Mouse (Mus musculus) cerebellum, adult 2 months (tissue): ENCODE measurements around the gene Isyna1. TPM values are rescaled to one million over a fixed set of nuclear protein-coding genes. Genes with fewer than 3 reads are reported as not detected.
A peak's percentile ranks its signal among the peaks of the same experiment; 100 is the strongest.

Source experiments
- DNase-seq, 2 experiments: peaks; one replicate each; pipeline ENCODE4 v3.0.0; 2021
- H3K27ac ChIP-seq: fragments of 200-500 bp; 2 replicates; pipeline ENCODE4 v1.5.1; 2012; ENCODE audit warnings: low read length, control low read depth, inconsistent platforms; ENCODE audit not compliant: insufficient read depth
- H3K27me3 ChIP-seq: fragments of 200-500 bp; 2 replicates; pipeline ENCODE4 v1.6.1; 2012; ENCODE audit warnings: inconsistent platforms, mild to moderate bottlenecking, low read length, moderate library complexity; ENCODE audit not compliant: control insufficient read depth, insufficient read depth
- H3K4me1 ChIP-seq: fragments of 200-500 bp; 2 replicates; pipeline ENCODE4 v1.6.1; 2011; ENCODE audit warnings: low read length; ENCODE audit not compliant: control insufficient read depth, insufficient read depth
- H3K4me3 ChIP-seq: fragments of 200-500 bp; replicated peaks from 2 replicates; pipeline ENCODE3; 2011; ENCODE audit warnings: mild to moderate bottlenecking, low read depth, low read length, control low read depth; ENCODE audit not compliant: insufficient read depth
- CTCF ChIP-seq: fragments of 200-500 bp; IDR thresholded peaks from 2 replicates; pipeline ENCODE4 v1.5.1; 2011; ENCODE audit warnings: low read depth, mild to moderate bottlenecking, control low read depth, low read length, moderate library complexity, borderline replicate concordance; ENCODE audit not compliant: insufficient read depth
- POLR2A ChIP-seq: fragments of 200-500 bp; IDR thresholded peaks from 2 replicates; pipeline ENCODE4 v1.6.1; 2011; ENCODE audit warnings: low read length, control low read depth, borderline replicate concordance; ENCODE audit not compliant: insufficient read depth
- WGBS: fragments of 180-500 bp; shearing (Covaris S2); methylation state at CpG from one replicate; pipeline ENCODE4 v1.1.7; 2018; 5-methylcytosine and 5-hydroxymethylcytosine counted together
- polyA plus RNA-seq: library from polyadenylated mRNA; depleted of rRNA; stranded (reverse); fragments of >200 nt; gene quantifications from 2 replicates; pipeline ENCODE4 v1.2.3, GENCODE M21; 2012

Gene Isyna1
- polyA plus RNA-seq, 1 experiment: 55.3 TPM

DNA sequence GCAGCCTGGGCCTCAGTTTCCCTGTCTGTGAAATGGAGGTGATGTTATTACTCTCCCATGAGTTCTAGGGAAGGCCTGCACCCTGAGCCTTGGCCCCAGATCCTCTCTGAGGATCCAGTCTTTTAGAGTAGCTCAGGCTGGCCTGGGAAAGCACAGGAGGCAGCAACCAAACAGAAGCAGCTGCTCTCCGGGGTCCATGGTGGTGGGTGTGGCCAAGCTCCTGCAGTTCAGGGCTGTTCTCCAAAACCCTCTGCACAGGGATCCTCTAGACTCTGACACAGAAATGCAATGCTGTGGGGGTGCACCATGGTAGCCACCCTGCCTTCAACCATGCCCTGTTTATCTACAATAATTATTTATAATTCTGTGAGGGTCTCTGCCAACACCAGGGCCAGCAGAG, 19.6 kb downstream of the Isyna1 start:
- no peak for DNase-seq
- 6% methylated on average over 1 of the region's 1 CpGs for WGBS
- no peaks in the 10 kb centered on the region for H3K27me3 ChIP-seq

DNA sequence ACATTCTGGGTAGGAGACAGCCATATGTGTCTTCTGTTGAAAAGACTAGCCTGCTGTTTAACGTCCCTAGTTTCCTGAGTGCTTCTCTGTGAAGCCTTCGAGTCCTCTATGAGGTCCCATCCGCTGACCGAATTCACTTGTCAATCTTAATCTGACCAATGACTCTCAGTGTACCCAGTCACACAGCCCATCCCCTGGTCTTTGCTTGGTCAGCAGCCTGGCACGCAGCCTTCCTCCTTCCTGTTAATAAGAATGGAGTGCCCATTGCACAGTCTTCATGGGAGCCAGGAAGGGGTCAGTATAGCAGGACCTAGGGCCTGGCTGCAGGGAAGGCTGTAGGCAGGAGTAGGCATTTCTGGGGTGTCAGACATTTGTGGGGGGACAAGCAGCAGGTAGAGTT, 20.3 kb downstream of the Isyna1 start:
- WGBS: 69% methylated on average over 5 of the region's 5 CpGs
- Histone ChIP-seq H3K4me3 (no peak overlapping the region), H3K4me1 (no peaks in the 10 kb centered on the region; the same call in 1 of the 2 replicates), H3K27ac (no peak overlapping the region), H3K27me3 (no peaks in the 10 kb centered on the region)
- no peak for TF ChIP-seq CTCF
- TF ChIP-seq POLR2A: no peak
- no peak for DNase-seq

More for the DNA sequence above, 19.6 kb downstream of the Isyna1 start:
- Histone ChIP-seq H3K4me3 (no peak overlapping the region), H3K4me1 (peaks cover 4% of the 10 kb centered on the region), H3K27ac (no peak overlapping the region)
- TF ChIP-seq CTCF (no peak), POLR2A (no peak)

DNA sequence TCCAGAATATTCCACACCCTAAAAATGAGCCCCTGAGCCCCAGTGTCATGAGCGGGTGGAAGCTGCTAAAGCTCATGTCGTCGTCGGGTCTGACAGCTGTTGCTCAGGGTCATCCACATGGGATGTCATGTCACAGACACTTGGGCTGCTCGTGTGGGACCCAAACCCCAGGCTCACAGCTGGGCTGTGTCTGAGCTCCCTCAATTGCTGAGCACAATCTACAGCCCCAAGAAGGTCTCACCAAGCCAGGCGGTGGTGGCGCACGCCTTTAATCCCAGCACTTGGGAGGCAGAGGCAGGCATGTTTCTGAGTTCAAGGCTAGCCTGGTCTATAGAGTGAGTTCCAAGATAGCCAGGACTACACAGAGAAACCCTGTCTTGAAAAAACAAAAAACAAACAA, 21.1 kb downstream of the Isyna1 start:
- Histone ChIP-seq H3K27me3 (no peaks in the 10 kb centered on the region), H3K27ac (no peak overlapping the region), H3K4me1 (no peaks in the 10 kb centered on the region; the same call in 1 of the 2 replicates), H3K4me3 (no peak overlapping the region)
- no peak for DNase-seq
- 85% methylated on average over 8 of the region's 8 CpGs for WGBS
- TF ChIP-seq CTCF (no peak), POLR2A (no peak)

DNA sequence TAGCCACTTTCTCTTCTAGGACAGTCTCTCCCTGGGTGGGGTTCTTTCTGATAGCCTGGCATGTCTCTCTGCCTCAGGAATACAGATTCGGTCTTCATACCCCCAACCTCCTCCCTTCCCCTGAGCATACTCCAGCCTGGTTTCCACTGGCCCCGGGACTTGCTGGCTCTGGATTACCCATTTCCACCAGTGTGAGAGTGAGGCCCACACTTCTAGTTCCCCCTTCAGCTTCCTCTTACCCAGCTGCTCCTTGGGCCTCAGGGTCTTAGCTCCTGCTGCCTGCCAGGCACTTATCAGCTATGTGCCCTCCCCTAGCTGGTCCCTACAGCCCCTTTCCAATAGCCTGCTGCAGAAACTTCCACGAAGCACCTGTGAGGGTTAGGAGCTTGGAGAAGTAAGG, 21.7 kb downstream of the Isyna1 start, which contains the start of gene Lrrc25:
Lrrc25 (plus strand) TSS at position 262 of the 400 bp plus-strand sequence.
- 73% methylated on average over 3 of the region's 3 CpGs for WGBS
- Histone ChIP-seq H3K27me3 (no peaks in the 10 kb centered on the region), H3K4me1 (no peaks in the 10 kb centered on the region; the same call in 1 of the 2 replicates), H3K4me3 (no peak within 1 kb of the TSS), H3K27ac (no peak within 1 kb of the TSS)
- no peak for DNase-seq
- TF ChIP-seq POLR2A (no peak), CTCF (no peak)

DNA sequence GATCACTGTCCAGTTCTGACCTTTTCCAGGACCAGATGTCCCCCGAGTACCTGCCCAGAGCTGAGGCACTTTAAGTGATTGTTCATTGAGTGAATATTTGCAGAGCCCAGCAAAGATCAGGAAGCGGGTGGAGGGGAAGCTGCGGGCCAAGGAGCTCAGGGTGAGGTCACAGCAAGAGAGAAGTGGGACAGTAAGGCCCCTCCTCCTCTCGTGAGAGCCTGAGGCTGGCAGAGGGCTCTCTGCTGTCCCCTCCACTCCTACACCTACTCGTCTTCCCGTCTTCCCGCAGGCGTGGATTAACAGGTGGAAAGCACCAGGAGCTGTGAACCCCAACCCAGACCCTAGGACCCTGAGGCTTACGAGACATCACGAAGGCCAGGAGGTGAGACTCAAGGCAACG, 22.5 kb downstream of the Isyna1 start:
- no peak overlapping the region for H3K4me3 ChIP-seq
- no peak for TF ChIP-seq CTCF
- TF ChIP-seq POLR2A: no peak
- no peaks in the 10 kb centered on the region; the same call in 1 of the 2 replicates for H3K4me1 ChIP-seq
- 58% methylated on average over 11 of the region's 11 CpGs for WGBS
- H3K27me3 ChIP-seq: no peaks in the 10 kb centered on the region
- no peak for DNase-seq
- no peak overlapping the region for H3K27ac ChIP-seq

DNA sequence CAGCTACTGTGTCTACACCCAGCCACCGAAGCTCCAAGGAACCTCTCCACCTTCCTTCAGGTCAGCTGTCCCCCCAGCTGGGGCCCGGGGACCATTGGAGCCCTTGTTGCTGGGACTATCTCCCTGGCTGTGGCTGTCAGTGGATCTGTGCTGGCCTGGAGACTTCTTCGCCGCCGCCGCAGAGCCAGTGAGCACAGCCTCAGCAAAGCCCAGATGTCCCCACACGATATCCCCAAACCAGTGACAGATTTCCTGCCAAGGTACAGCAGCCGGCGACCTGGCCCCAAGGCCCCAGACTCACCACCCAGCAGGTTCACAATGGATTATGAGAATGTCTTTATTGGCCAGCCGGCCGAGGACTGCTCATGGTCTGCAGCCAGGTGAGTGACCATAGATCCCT, 23.8 kb downstream of the Isyna1 start:
- TF ChIP-seq POLR2A (no peak), CTCF (no peak)
- Histone ChIP-seq H3K4me1 (no peaks in the 10 kb centered on the region), H3K4me3 (no peak overlapping the region), H3K27ac (no peak overlapping the region), H3K27me3 (no peaks in the 10 kb centered on the region)
- no peak for DNase-seq
- 59% methylated on average over 11 of the region's 11 CpGs for WGBS

DNA sequence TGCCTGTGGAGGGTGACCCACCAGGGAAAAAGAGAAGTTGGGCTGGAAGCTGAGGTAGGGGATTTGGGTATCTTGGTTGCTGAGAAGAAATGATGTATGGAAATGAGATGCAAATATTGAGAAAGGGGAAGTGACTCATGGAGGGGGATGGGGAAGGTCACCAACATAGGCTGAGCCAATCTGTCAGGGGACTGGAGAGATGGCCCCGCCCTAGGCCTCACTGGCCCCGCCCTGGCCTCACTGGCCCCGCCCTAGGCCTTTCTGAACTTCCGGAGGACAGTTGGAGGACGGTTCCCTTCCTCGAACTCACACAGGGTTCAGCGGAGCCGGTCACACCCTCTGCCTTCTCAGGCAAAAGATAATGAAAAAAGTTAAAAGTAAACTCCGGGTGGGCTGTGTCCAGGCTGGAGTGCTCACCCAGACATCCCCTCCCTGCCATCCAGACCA, 24.7 kb downstream of the Isyna1 start:
- Histone ChIP-seq H3K4me3 (no peak overlapping the region), H3K4me1 (no peaks in the 10 kb centered on the region), H3K27me3 (no peaks in the 10 kb centered on the region), H3K27ac (no peak overlapping the region)
- 47% methylated on average over 9 of the region's 9 CpGs for WGBS
- no peak for DNase-seq
- TF ChIP-seq CTCF: no peak
- TF ChIP-seq POLR2A: no peak

DNA sequence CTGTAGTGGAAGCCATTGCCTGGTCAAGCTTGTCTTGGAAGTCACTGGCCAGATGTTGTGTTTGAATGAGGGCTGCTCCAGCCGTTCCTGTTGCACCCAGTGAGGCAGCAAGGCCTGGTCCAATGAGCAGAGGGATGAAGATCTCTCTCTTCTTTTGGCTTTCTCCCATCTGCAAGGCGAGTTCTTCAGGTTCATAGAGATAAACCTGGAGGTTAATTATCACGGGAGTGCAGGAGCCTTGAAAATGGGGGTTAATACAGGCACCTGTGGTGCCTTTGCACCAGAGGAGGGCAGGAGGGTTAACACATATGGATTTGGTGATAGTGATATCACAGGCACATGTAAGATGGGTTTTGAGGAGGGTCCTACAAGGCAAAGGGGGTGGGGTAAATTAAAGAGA, 28.0 kb downstream of the Isyna1 start:
- H3K4me3 ChIP-seq: no peak overlapping the region
- 66% methylated on average over 3 of the region's 3 CpGs for WGBS
- H3K27me3 ChIP-seq: no peaks in the 10 kb centered on the region
- TF ChIP-seq CTCF: no peak
- TF ChIP-seq POLR2A: no peak
- no peak for DNase-seq
- H3K4me1 ChIP-seq: no peaks in the 10 kb centered on the region
- no peak overlapping the region for H3K27ac ChIP-seq

DNA sequence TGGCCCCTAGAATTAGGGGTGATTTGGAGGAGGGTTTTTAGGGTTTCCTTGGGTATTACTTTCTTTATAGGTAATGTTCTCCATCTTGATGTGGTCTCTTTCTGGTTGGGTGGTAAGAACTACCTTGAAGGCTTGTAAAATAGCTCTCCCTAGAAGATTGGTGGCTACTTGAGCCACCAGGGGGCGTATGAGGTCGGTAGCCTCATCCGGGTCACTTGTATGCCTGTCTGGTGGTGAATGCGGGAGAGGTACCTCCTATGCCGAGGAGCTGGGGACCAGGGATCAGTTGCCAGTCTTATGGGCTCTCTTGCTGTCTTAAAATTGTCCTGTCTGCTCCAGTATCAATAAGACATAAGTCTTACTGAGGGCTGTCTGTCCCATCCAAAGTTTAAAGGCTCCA, 30.9 kb downstream of the Isyna1 start:
- 10% methylated on average over 5 of the region's 5 CpGs for WGBS
- Histone ChIP-seq H3K4me1 (no peaks in the 10 kb centered on the region), H3K27me3 (no peaks in the 10 kb centered on the region), H3K27ac (no peak overlapping the region), H3K4me3 (no peak overlapping the region)
- TF ChIP-seq CTCF (peak; percentile 52; the same call in 1 of the 2 replicates), POLR2A (no peak)
- no peak for DNase-seq
